Mouse (Mus musculus) gastrocnemius, postnatal 14 days (tissue): ENCODE results near the gene Cacna1e. TPM values are rescaled to one million over a fixed set of nuclear protein-coding genes. Genes with fewer than 3 reads are reported as not detected.

Source experiments
- DNase-seq: peaks from one replicate; pipeline ENCODE4 v3.0.0; 2021; ENCODE audit warnings: mixed read lengths
- intact Hi-C: fragments of 180-260 bp; cut with DNase I; formaldehyde crosslinking; loops from one replicate; pipeline ENCODE4 v1.15.1; 2025; ENCODE audit warnings: low total_unique reads
- total RNA-seq, 2 experiments: library from RNA; stranded (reverse); gene quantifications; 2 replicates each; pipeline ENCODE4 v1.2.3; 2021

Cacna1e gene
- total RNA-seq, 2 experiments from 2014 or later: 0.16 to 0.31 TPM

DNA sequence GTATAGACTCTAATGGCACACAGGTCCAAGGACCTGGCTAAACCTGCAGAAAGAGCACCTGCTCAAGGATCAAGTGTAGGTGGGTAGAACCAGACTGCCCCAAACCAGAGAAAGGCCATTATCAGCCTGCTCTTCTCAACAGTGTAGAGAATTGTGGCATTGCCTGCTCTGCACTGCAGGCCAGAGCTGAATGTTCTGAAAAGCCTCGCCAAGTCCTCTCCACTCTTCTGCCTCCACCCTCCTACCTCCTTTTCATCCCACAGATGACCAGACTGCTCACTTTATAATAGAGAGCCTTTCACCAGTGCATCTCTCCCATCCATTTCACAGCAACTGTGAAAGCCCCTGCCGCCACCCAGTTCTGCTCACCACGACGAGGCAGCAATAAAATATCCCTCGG, 42.0 kb downstream of the Cacna1e start:
- intact Hi-C loops: no loop called here

DNA sequence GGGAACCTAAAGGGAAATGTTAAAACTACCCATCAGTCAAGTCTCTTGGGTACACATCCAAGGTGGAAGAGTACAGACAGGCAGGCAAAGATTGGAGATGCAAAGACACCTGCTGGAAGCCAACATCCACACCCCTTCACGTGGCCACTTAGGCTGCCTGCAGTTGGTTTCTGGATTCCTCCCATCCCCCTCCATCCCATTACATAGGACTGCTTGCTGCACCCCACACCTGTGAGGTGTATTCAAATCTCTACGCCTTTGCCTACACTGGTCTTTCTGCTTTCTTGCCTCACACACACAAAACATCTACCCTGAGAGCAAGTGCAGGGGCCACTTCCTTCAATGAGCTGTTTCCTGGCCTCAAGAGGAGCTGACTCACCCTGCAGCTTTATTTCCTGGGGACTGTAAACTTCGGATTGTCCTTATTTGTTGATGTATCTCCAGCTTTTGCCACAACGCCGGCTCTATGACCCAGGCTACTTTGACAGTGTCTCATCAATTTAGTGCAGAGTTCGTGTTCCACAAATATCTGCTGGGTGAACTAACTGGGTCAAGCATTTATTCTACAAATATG, 43.2 kb downstream of the Cacna1e start:
- no peak for DNase-seq
- intact Hi-C loops: no loop called here

More for the DNA sequence above, 42.0 kb downstream of the Cacna1e start:
- DNase-seq: no peak

DNA sequence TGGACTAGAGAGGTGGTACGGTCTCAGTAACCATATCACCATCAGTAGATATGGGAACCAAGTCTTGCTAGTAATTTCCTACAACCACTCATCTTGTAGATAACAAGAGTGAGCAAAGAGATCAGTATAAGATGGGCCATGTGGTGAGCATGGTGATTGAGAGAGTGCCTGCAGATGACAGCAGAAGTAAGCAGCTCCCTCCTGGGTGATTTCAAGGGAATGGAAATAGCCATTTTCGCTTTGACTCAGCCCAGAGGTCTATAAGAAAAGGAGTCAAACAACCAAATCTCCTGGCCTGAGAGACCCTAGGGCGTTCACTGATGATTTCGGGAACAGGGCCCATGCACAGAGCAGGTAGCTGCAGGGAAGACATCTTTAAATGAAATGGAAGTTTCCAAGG, 45.0 kb downstream of the Cacna1e start:
- intact Hi-C loops: no loop called here
- DNase-seq: no peak

DNA sequence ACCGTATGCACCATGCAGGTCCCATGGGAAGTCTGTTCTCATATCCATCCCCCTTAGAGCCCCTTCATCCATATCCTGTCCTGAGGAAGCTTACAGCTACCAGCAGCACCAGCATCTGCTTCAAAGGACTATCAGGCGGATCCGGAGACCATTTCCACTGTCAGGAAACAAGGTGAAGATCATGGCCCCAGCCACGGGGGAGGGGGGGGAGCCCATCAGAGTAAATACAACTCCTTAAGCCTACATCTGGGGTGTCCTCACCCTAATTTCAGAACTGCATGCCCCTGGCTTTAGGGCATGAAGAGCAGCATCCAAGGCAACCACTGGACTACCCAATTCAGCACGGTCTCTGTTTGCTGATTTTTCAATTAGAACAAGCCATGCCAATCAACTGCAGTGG, 47.8 kb downstream of the Cacna1e start:
- no peak for DNase-seq
- intact Hi-C loops: no loop called here

DNA sequence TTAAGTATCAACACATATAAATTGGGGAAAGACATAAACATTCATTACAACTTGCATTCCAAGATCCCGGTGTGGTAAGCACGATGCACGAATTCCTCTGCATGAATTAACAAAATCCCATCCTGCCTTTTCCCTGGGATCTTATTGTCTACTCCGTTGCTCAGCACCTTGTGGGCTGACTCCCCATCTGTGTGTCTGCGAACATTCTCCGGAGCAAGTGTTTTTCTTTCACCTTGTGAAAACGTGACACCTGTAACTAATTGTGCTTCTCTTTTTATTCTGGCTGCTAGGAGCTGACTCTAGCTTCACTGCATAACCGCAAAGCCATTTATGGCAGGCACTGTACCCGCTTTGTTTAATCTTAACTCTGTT, 52.1 kb downstream of the Cacna1e start:
- intact Hi-C loops: no loop called here
- no peak for DNase-seq

DNA sequence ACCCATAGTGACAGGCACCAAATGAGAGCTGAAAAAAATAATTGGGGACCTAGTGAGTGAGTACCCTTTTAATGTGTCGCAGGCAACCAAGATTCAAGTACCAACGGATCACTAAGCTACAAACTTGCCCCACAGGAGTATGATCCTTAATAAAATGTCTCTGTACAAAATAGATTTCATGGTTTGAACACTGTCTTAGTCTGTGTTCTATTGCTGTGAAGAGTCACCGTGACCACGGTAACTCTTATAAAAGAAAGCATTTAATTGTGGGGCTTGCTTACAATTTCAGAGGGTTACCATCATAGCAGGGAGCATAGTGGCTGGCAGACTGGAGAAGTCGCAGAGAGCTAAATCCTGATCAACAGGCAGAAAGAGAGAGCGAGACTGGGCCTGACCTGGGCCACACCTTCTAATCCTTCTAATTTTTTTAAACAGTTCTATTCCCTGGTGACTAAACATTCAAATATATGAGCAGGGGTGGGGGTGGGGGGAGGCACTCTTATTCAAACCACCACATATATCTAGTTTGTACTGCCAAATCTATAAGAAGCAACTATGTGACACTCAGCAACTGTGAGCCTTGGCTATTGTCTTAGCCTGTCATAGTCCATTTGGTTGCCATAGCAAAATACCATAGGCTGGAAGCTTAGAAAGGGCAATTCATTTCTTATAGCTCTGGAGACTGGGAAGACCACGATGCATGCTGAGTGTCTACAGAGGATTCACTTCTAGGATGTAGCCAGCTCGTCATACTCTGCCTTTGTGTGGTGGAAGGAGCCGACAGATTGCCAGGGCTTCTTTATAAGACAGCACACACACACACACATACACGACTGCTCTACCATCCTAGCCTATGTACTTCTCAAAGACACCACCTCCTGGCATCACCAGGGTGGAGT, 52.8 kb downstream of the Cacna1e start:
- intact Hi-C loops: no loop called here
- no peak for DNase-seq

DNA sequence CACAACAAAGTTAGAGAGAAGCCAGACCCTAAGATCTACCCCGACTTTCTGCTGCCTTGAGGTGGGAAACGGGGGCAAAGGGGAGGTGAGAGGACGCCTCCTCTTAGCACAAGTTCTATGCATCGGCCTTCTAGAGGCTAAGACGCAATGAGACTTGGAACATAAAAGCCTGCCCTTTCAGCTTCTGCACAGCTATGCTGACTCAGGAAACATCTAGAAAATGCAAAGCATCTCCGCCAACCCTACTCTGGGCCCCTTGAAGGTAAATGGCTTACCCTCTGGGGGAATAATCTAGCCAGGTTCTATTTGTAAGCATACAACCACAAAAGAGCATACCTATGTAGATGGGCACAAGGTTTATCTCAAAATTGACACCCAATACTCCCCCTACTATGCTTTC, 54.2 kb downstream of the Cacna1e start:
- intact Hi-C loops: no loop called here

DNA sequence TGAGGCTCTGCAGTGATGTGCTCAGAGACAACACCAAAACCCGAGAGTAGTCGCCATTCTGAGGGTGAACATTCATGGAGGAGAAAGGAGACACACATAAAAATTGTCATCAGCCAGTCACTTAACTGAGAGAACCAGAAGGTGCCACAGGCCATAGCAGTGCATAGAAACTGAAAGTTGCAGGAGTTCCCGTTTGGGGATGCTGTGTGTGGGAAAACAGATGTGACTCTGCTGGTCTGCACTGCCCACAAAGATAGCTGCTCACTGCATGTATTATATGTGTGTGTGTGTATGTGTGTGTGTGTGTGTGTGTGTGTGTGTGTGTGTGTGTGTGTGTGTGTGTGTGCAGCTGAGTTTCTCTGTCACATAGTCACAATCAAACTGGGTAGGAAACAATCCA, 61.2 kb downstream of the Cacna1e start:
- DNase-seq: no peak
- intact Hi-C loops: no loop called here

More for the DNA sequence above, 54.2 kb downstream of the Cacna1e start:
- no peak for DNase-seq

DNA sequence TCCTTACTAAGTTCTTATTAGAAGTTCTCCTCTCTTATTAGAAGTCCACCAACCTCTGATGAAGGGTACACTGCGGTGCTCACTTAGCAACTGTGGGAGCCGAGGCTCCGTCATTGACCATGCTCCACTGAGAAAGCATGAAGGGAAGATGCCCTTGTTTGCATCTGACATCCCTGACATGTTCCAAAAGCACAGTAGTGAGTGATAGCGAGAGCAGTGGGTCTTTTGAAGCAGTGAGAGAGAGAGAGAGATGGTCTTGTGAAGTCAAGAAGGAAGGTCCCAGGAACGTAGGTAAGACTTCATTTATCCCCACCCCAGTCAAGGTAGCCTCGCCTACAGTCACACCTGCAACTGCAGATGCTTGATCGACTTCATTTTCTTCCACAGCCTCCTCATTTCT, 63.9 kb downstream of the Cacna1e start:
- intact Hi-C loops: no loop called here
- DNase-seq: no peak

DNA sequence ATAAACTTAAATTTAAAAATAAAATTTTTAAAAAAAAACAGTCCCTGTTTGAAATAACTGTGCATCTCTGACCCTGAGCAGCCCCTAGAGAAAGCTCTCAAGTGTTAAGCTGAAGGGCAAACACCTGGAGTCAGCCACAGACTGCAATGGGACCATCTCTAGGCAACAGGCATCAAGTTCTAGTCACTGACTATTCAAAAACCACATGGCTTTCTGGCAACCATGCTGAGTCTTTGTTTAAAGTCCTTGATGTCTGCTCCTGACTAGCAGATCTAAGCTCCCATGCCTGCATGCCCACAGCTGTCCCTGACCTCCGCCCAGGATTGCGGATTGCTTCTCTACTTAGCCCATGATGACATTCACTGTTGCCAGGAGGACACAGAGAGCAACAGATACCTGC, 64.3 kb downstream of the Cacna1e start:
- DNase-seq: no peak
- intact Hi-C loops: no loop called here

DNA sequence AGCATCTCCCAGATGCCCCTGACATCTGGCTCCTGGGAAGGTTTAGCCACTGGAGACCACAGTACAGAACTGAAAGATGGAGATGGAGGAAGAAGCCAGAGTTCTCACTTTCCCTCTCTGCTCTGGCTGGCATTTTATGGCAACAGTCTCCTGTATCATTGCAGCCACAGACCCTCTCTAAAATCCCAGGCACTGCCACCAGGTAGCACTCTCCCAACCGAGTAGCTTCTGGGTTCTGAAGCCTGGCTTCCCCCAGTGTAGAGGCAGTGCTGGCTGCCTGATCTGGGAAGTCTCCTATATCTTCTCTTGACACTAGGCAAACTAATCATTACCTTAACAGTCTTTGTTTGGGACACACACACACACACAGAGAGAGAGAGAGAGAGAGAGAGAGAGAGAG, 65.6 kb downstream of the Cacna1e start:
- no peak for DNase-seq
- intact Hi-C loops: no loop called here

DNA sequence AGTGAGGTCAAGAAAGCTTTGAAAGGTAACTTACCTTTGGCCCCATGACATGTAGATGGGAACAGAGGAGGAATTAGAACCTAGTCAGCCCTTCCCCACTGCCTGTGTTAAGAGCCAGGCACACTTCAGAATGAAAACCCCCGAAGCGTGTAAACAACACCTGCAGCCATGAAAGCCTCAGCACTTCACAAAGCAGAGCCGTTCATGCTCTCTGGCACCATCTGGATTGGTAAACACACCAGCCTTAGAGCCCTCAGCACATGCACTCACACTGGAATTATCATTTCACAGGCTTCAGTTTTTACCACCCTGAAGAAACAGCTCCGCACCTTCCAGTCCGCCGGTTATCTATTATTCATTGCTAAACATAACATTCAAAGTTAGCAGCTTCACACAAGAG, 67.5 kb downstream of the Cacna1e start:
- intact Hi-C loops: no loop called here
- DNase-seq: no peak

DNA sequence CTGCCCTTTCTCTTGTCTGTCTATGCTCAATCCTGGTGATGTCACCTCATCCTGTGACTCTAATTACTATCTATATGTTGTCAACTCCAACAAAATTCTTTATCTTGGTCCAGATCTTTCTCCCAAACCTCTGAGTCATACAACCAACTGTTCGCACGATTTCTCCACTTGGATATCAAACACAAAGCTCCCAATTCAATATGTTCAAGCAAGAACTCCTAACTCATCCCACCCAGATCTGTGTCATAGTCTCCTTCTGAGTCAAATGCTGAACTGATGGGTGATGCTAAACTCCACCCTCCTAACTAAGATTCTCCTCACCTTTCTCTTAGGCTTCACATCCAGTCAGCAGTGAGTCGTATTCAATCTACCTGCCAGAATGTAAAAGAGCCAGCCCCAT, 68.0 kb downstream of the Cacna1e start:
- intact Hi-C loops: no loop called here
- no peak for DNase-seq

DNA sequence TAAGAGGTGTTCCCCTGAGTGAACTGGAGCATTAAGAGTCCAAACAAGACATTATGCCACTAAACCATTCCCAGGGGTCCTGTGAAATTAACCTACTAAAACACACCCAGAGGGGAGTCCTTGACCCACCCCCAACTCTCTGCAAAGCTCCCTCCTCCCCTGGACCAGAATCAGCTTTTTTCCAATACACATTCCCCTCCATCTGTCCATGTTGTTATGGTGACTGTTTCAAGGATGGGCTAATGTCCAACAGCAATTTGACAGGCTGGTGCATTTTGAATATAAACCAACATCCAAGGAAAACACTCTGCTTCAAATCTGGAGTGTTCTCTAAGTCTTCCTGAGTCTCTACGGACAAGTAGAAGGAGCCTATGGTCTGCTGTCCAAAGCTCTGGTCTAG, 78.6 kb downstream of the Cacna1e start:
- intact Hi-C loops: no loop called here
- DNase-seq: no peak

DNA sequence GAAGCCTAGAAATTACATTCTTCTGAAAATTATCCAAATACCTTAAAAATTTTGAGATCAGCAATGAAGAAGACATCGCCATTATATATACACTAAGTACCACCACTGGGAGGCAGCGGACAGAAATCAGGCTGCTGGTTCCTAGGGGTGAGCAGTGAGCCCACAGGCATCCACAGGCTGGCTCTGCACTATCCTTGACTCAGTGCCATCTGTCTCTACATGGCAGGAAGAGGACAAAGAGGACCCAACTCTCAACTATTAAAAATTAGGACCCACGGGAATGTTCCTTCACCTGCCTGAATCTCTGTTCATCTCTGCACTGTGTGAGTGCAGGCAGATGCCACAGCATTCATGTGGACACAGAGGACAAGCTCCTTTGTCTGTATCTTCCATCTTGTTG, 79.3 kb downstream of the Cacna1e start:
- DNase-seq: no peak
- intact Hi-C loops: no loop called here

DNA sequence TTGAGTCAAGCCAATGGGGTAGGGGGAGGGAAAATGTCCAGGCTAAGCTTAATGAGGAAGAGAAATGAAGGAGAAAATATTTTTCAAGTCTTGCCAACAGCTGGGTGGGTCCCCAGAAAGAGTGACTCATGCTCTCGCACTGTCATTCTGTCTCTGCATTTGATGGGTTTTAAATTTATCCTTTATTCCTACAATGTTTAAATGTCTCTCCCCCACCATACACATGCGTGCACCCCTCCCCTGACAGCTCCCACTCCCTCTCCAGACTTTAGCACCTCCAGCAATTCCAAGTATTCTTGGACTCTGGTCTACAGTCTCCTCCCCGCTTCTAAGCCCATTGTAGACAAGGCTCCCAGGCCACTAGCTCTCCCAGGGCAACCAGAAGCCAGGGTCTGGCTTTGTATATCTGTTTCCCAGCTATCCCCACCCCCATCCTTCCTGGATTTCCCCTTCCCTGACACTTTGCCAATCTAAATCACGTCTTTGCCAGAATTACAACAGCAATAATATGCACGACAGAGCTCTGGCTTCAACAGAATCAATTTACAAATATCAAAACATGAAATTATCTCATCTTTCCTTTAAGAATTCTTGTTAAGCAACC, 81.9 kb downstream of the Cacna1e start:
- intact Hi-C loops: loop anchor here (5.0 kb wide), 1 partner anchor 210 kb away; no protein-coding TSS in a partner anchor

DNA sequence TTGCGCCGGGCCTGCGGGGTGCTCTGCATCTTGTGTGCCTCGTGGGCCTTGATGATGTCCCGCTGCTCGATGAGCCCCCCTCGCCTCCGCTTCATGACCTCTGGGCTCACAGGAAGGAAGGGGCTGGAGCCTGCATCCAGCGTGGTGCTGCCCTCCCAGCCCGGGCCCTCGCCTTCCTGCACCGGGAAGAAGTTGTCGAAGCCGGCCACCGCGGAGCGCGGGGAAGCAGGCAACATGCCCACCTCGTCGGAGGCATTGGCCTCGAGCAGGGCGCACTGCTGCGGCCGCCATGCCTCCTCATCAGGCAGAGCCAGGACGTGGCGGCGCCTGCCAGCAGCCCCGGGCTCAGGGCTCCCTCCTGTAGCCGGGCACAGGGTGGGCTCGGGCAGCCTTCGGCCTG, 85.0 kb downstream of the Cacna1e start:
- no peak for DNase-seq
- intact Hi-C loops: no loop called here

More for the DNA sequence above, 81.9 kb downstream of the Cacna1e start:
- no peak for DNase-seq

DNA sequence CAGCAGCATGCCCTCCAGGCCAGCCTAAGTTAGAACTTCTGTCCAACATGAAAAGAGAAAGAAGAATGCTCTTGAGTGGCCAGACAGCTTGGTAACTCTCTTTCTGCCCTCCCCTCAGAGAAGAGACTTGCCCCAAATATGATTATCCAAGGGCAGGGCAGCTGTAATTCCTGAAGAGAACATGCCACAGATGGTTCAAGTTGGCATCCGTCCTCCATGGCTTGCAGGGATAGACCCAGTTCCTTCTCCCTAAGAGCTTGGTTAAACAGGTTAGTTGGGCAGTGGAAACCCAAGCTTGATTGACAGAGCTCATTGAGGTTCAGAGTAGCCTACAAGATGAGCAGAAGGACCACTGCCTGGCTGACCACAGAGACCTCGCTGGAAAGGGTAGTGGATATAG, 85.5 kb downstream of the Cacna1e start:
- DNase-seq: no peak
- intact Hi-C loops: no loop called here

DNA sequence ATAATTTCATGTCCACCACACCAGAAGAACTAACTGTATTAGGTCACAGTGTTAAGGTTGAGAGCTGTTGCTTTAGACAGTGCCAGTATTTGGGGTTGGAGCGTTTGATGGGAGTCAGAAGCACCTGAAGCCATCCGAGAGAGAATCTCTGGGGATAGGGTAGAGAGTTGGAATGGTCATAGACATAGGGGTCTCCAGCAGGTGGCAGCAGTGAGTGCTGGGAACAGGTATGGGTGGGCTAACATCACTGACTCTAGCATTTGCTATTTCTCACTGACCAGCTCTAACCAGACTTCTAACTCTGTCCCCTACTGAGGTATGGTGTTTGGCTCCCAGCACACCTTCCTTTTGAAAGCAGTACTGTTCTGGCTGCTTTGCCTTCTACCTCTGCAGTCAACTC, 87.6 kb downstream of the Cacna1e start:
- intact Hi-C loops: no loop called here
- DNase-seq: no peak

DNA sequence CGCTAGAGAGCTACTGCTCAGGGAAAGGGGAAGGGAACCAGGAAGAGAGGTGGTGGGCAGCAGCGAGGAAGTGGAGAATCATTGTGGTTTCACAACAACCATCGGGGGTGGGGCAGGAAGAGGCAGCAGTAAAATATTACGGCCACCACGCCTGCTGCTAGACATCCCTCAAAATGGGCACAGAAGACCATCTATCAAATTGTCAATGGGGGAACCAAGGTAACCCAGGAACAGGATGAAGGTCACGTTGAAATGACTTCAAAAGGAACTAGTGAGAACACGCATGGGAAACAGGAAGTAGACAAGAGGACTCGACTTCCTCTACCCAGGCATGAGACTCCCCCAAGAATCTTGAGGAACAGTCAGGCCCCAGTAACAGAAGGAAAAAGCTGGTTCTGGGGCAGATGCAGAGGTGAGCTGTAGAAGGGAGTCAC, 89.8 kb downstream of the Cacna1e start:
- DNase-seq: no peak
- intact Hi-C loops: no loop called here
